Mouse (Mus musculus) mature B cell (primary cell): ENCODE results near the gene Dnah12.
"Not testable (repeated sequence)": the region's sequence is repeated elsewhere in the genome, so short reads cannot be mapped to it uniquely, and the experiment has no call there.

Experiments used
- in situ Hi-C: fragments of 300-500 bp; cut with MboI; formaldehyde crosslinking; loops from 2 replicates; pipeline ENCODE4 v1.14.3; 2019

The Dnah12 gene

GRCm38 (mm10) chr14:26881700-26882099 is 188.6 kb downstream of the Dnah12 start:
- in situ Hi-C loops: no loop called here

DNA sequence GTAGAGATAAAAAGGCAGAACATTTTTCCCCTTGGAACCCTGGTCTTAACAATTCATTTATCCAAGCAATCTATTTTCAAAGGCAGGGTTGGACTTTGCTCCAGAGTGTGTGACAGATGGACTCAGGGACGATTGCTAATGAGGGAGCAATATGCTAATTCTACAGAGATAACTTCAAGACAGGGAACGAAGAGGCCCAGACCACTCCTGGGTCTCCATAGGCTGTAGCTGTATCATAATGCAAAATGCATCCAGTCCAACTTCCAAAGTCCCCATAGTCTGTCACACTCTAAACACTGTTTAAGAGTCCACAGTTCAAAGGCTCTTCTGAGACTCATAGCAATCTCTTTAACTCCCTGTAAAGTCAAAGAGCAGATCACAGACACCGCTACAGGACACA is 194.2 kb downstream of the Dnah12 start:
- in situ Hi-C loops: no loop called here

DNA sequence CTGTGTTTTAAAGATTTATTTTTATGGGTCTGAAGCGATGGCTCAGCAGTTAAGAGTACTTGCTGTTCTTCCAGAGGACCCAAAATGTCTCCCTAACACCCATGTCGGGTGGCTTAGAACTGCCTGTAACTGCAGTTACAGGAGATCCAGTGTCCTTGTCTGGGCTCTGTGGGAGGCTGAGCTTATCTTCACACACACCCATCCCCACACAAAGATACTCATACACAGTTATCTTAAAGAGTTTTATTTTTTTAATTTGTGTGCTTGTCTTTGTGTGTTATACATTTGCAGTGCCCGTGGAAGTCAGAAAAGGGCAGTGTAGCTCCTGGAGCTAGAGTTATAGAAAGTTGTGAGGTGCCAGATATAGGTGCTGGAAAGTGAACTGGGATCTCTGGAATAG is 197.7 kb downstream of the Dnah12 start:
- in situ Hi-C loops: no loop called here

DNA sequence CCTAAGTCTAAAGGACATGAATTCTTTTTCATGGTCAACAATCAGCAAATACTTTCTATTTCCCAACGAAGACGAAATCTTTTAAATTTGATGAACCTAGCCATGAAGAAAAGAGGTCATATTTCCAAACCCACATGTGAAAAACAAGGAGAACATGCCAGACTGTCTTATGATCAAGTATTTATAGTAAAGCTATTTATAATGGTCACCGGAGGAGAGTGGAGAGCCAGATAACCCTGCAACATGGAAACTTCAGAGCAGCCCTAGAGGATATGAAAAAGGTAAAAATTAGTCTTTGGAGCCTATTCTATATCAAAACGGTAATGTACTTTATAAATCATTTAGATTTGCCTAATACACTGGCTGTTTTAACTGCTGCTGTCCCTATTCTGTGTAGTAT is 201.3 kb downstream of the Dnah12 start, which contains the start of gene Asb14:
Gene Asb14, plus strand, starts transcription at position 166 of the 400 bp plus-strand sequence.
- in situ Hi-C loops: no loop called here

GRCm38 (mm10) chr14:26899490-26899889 is 206.4 kb downstream of the Dnah12 start:
- in situ Hi-C loops: no loop called here

- in situ Hi-C loops: no loop called here
Measured at GRCm38 (mm10) chr14:26900893-26901292, 207.8 kb downstream of the Dnah12 start.

DNA sequence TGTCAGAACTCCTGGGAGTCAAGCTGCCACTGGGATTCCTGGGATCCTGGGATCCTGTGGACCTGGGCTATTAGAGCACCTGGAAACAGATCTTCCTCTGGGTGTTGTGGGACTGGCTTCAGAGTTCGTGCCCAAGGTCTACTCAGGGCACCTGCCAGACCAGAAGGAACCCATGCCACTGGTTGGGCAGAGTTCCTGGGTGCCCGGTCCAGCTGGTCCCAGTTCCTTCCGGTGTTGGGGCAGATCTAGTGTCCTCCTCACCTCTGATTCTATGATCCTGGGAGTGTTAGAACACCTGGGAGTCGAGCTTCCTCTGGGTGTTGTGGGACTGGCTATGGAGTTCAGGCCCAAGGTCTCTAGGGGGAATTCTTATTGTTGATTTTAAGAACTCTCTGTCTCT is 214.3 kb downstream of the Dnah12 start:
- in situ Hi-C loops: no loop called here

- in situ Hi-C loops: not testable (repeated sequence)
Measured at GRCm38 (mm10) chr14:26910461-26910860, 217.4 kb downstream of the Dnah12 start.

- in situ Hi-C loops: no loop called here
Measured at GRCm38 (mm10) chr14:26911201-26911600, 218.1 kb downstream of the Dnah12 start.

DNA sequence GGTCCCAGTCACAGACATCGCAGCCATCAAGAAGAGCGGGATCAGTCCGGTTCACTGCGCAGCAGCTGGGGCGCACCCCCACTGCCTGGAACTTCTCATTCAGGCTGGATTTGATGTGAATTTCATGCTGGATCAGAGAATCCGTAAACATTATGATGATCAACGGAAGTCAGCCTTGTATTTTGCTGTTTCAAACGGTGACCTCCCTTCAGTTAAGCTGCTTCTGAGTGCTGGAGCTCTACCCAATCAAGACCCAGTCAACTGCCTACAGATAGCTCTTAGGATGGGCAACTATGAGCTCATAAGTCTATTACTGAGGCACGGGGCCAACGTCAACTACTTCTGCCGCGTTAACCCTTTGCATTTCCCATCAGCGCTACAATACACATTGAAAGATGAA is 218.8 kb downstream of the Dnah12 start:
- in situ Hi-C loops: no loop called here

DNA sequence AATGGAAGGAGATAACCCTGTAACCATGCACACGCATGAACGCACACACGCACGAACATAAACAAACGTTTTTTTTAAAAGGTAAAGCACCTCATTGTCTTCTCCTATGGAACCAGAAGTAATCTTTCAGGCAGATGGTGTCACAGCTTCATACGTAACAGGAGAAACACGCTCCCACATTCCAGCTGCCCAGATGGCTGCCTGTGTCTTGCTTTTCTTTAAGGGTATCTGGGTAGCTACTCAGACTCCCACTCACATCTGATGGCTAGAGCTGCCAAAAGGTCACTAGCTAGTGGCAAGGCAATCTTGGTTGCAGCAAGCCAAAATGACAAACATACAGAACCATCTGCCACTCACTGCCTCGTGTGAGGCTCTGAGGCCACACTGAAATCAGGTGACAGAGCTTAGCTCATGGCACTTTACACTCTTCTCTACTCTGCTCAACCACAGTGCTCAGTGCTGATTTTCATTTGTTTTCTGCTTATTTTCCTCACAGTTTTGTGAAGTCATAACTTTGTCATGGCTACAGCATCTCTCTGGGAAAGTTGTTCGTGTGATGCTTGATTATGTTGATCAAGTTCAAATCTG is 220.7 kb downstream of the Dnah12 start:
- in situ Hi-C loops: no loop called here

- in situ Hi-C loops: no loop called here
Measured at GRCm38 (mm10) chr14:26919310-26919709, 226.2 kb downstream of the Dnah12 start.

- in situ Hi-C loops: no loop called here
Measured at GRCm38 (mm10) chr14:26923702-26924421, 230.8 kb downstream of the Dnah12 start.

DNA sequence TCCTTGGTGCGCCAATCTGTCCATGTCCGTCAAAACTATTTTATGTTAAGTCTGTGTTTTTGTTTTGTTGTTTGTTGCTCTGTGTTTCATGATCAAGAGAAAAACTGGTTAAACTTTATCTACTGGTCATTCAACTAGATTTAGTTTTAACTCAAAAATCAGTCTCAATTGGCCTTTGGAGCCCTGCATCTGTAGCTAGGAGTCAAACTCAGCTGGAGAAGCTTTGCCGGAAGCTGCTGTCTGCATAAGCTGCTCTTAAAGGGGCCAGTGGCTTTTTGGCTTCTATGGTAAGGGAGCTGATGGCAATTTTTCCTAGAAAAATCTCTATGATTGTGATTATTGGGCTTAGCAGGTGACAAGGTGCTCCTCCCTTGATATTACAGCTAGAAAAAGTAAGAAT is 241.8 kb downstream of the Dnah12 start:
- in situ Hi-C loops: no loop called here

DNA sequence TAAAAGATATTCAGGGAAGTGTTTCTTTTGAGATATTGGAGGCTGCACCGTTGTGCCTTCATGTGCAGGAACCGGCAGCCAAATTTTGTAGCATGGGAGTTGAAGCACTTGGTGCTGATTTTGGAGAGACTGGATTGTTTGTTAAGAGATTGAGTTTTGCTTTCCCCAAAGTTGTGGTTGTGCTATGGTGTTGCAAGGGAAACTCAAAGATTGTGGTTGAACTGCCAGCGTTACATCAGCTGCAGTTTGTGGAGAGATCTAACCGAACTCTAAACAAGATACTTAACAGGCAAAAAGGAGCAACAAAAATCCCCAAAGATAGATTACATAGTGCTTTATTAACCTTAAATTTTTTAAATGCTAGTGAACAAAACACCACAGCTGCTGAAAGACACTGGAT is 242.5 kb downstream of the Dnah12 start:
- in situ Hi-C loops: no loop called here
